Mouse (Mus musculus) macrophage (primary cell): ENCODE measurements around the gene 4930579F01Rik. TPM values are rescaled to one million over a fixed set of nuclear protein-coding genes. Genes with fewer than 3 reads are reported as not detected.

Experiments
- H3K27ac ChIP-seq: fragments of 350-480 bp; formaldehyde crosslinking; 2 replicates; pipeline ENCODE4 v1.9.0; 2021
- H3K36me3 ChIP-seq: fragments of 350-480 bp; formaldehyde crosslinking; 2 replicates; pipeline ENCODE4 v1.9.0; 2021; ENCODE audit errors: inconsistent target
- H3K4me3 ChIP-seq: fragments of 350-480 bp; formaldehyde crosslinking; 2 replicates; pipeline ENCODE4 v1.9.0; 2021; ENCODE audit errors: inconsistent target
- H3K79me2 ChIP-seq: fragments of 350-480 bp; formaldehyde crosslinking; 2 replicates; pipeline ENCODE4 v1.9.0; 2021; ENCODE audit errors: inconsistent target
- WGBS: methylation state at CpG from one replicate; pipeline ENCODE4 v1.1.7; 2026; ENCODE audit warnings: inconsistent platforms; ENCODE audit not compliant: missing documents; 5-methylcytosine and 5-hydroxymethylcytosine counted together
- polyA plus RNA-seq: library from polyadenylated mRNA; stranded (reverse); fragments of 250-400 nt; gene quantifications from 3 replicates; pipeline ENCODE4 v1.2.4, GENCODE M21; 2018; ENCODE audit warnings: inconsistent platforms
- total RNA-seq, 78 experiments: library from RNA; depleted of rRNA; stranded (reverse); fragments of 250-400 nt; gene quantifications; 1 replicate in 9 of 78; 2 replicates in 24 of 78; 3 replicates in 43 of 78; 4 replicates in 2 of 78; pipeline ENCODE4 v1.2.4; 2018; ENCODE audit warnings: inconsistent platforms in 56 of 78

The 4930579F01Rik gene
- total RNA-seq (2018; cell fraction: chromatin; rRNA removed): not detected
- total RNA-seq (2018; cell fraction: cytosol; rRNA removed): not detected
- total RNA-seq (2018; cell fraction: nucleus; rRNA removed): not detected
- not detected in 3 replicates for polyA plus RNA-seq

DNA sequence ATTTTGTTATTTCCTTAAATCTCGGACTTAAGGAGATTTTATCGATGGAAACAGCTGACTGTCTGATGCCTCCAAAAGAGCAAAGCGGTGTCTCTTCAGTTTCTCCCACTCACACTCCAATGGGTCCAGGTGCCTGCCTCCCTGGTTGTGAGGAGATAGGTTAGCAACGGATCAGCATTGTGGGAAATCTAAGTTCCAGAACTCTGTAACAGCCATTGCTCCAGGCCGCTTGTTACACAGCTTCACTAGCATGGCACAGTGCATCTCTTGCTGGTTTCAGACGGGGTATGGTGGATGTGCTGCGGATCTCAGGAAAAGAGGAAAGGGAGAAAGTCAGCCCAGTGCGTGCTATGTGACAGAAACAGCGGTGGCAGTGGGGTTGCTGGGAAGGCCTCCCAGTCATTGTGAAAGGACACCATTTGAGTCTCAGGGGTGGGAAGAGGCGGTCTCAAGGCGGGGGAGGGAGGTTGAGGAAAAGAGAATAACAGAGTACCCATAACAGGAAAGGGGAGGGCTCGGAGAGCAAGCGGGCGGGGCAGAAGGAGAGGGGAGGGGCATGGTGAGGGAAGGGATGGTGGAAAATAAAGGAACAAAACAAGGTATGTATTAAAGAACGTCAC, at the start of gene 4930579F01Rik:
TSS of gene 4930579F01Rik (minus strand) at position 143 of the 620 bp plus-strand sequence.
- Histone ChIP-seq H3K4me3 (no peak within 1 kb of the TSS), H3K79me2 (no peaks in the 10 kb centered on the region), H3K36me3 (no peaks in the 10 kb centered on the region), H3K27ac (no peak within 1 kb of the TSS)
- 94% methylated on average over 15 of the region's 15 CpGs for WGBS

DNA sequence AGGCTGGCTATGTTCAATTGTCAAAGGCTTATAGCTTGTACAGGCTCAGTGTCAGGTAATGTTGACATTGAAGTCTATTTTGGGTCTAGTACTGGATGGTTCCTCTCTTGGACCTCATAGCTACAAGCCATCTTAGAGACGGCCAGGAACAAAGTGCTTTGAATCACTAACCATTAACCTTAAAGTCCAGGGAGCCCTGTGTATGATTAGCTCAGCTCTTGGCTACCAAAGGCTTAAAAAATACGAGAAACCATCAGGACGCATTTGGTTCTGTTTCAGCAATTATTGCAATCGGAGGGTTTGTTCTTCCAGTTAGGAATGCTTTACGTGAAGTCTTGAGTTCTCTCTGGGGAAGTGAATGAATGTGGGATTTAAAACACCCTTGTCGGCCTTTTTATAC, 49.3 kb upstream of the 4930579F01Rik start:
- no peaks in the 10 kb centered on the region for H3K79me2 ChIP-seq
- no peak overlapping the region for H3K4me3 ChIP-seq
- WGBS: 93% methylated on average over 6 of the region's 6 CpGs
- H3K27ac ChIP-seq: no peak overlapping the region
- H3K36me3 ChIP-seq: no peaks in the 10 kb centered on the region

DNA sequence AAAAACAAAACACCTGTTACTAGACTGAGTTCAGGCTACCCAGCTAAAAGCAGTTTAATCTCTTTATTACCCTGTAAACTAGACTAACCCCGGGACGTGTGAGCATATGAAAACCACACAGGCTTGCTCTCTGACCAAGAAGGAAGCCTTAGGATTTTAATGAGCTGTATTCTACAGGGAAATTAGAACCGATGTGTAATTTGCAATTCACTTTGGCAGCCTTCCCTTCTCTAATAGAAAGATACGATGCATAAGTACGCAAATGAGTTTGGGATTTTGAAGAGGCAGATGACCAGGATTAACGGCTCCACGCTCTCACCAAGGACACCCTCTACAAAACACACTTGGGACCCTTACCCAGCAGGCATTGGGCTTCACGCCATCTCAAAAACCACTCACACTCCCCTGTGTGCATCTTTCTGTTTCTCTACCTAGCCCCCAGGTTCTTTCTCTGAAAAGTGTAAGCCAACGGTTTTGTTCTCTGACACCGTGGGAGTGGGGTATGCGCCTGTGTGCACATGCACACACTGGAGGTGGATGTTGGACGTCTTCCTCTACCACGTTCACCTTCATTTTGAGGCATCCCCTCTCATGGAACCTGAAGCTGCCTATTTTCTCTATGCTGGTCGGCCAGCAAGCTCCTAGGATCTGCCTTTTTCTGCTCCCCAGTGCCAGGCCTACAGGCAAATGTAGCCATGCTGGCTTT, 48.5 kb upstream of the 4930579F01Rik start:
- H3K79me2 ChIP-seq: no peaks in the 10 kb centered on the region
- H3K36me3 ChIP-seq: no peaks in the 10 kb centered on the region
- 89% methylated on average over 14 of the region's 14 CpGs for WGBS
- no peak overlapping the region for H3K4me3 ChIP-seq
- H3K27ac ChIP-seq: no peak overlapping the region

- Histone ChIP-seq H3K4me3 (no peak overlapping the region), H3K27ac (no peak overlapping the region), H3K79me2 (no peaks in the 10 kb centered on the region), H3K36me3 (no peaks in the 10 kb centered on the region)
- WGBS: 55% methylated on average over 6 of the region's 6 CpGs
Observed at GRCm38 (mm10) chr3:138241371-138241770, 47.7 kb upstream of the 4930579F01Rik start.

DNA sequence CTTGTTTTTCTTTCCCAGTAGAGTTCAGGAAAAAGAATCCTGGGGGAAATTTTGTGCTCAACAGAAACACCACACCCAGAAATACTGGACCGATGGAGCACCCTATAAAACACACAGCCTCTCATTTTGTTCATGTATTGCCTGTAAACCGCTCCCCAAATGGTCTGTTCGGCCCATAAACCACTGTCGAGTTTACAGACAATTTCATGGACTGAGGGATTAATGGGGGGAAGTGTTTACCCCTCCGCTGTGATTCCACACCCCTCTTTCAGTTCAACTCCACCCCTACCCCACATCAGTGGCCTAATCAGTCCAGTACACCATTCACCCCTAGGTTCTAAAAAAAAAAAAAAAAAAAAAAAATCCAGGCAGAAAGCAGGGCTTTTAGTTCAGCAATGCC, 47.3 kb upstream of the 4930579F01Rik start:
- Histone ChIP-seq H3K36me3 (no peaks in the 10 kb centered on the region), H3K79me2 (no peaks in the 10 kb centered on the region), H3K27ac (no peak overlapping the region), H3K4me3 (no peak overlapping the region)
- 75% methylated on average over 3 of the region's 5 CpGs for WGBS

GRCm38 (mm10) chr3:138240411-138240810, 46.8 kb upstream of the 4930579F01Rik start:
- H3K36me3 ChIP-seq: no peaks in the 10 kb centered on the region
- 91% methylated on average over 3 of the region's 3 CpGs for WGBS
- H3K79me2 ChIP-seq: no peaks in the 10 kb centered on the region
- no peak overlapping the region for H3K4me3 ChIP-seq
- no peak overlapping the region for H3K27ac ChIP-seq

DNA sequence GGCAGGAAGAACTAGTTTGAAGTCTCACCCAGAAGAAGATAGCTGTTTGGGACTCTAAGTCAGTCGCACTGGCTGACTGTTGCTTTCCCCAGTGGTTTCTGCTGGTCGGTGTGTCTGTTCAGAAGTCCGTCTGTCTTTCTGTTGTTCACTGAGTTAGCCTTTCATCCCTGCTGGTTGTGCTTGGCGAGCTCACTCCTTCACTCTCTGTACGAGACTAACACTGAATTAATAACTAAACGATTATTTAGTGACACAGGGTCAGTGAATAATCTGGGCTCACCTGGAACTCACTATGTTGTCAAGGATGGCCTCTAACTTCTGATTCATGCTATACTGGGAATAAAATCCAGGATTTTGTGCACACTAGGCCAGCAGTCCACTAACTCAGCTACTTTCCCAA, 45.8 kb upstream of the 4930579F01Rik start:
- 89% methylated on average over 6 of the region's 6 CpGs for WGBS
- Histone ChIP-seq H3K27ac (no peak overlapping the region), H3K36me3 (no peaks in the 10 kb centered on the region), H3K79me2 (no peaks in the 10 kb centered on the region), H3K4me3 (no peak overlapping the region)

DNA sequence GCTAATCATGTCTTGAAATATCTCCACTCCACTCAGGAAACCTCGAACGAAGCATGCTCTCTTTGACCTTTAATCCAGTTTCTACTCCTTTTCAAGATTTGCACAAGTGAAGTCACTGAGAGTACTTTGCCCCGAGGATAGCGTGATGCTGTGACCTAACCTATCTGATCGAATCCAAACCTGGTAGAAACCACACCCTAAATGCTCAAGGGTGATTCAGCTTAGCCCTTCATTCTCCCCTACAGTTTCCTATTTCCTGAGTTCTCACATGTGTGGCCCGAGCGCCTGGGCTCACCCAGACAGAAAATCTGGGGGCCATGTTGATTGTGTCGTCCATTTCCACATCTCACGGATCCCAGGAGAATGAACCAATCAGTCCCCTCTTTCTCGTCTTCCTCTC, 44.4 kb upstream of the 4930579F01Rik start:
- H3K79me2 ChIP-seq: no peaks in the 10 kb centered on the region
- H3K36me3 ChIP-seq: no peaks in the 10 kb centered on the region
- H3K4me3 ChIP-seq: no peak overlapping the region
- WGBS: 81% methylated on average over 10 of the region's 10 CpGs
- no peak overlapping the region for H3K27ac ChIP-seq

- H3K4me3 ChIP-seq: no peak overlapping the region
- no peaks in the 10 kb centered on the region for H3K79me2 ChIP-seq
- no peak overlapping the region for H3K27ac ChIP-seq
- no peaks in the 10 kb centered on the region for H3K36me3 ChIP-seq
- 56% methylated on average over 11 of the region's 11 CpGs for WGBS
Observed at GRCm38 (mm10) chr3:138236546-138237163, 43.0 kb upstream of the 4930579F01Rik start.

DNA sequence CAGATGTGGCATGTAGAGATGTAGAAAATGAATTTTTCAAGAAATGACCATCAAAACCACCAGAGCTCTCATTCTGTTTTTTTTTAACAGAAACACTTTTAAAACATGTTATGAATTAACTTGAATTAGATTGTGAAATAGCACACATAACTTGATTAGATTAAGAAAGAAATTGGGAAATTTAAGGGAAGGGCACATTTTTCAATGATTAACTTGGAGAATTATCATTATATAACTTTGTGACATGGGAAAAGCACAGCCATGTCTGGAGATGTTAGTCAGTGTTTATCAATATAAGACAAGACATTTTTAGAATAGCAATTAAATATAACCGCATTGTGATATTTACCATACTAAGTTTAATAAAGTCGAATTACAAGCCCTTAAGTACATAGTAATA, 37.9 kb upstream of the 4930579F01Rik start:
- no peaks in the 10 kb centered on the region for H3K36me3 ChIP-seq
- WGBS: 72% methylated on average over 2 of the region's 2 CpGs
- no peak overlapping the region for H3K27ac ChIP-seq
- H3K79me2 ChIP-seq: no peaks in the 10 kb centered on the region
- no peak overlapping the region for H3K4me3 ChIP-seq

DNA sequence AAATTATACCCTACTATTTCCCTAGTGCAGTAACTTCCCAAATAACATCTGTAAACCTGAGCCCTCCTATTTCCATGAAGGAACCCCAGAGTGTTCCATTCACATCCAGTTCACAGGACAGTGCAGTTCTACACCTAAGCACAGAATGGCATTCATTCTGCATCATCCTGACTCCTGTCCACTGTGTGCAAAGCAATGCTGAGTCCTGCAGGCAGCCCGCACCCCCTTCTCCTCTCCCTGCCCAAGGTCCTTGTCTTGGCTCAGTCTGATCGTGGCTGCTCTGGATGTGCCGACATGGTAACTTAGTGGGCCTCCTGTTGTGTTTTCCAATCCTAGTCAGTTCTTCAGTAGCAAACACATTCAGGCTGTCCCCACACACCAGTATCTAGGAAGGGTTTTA, 36.6 kb upstream of the 4930579F01Rik start:
- no peaks in the 10 kb centered on the region for H3K36me3 ChIP-seq
- H3K27ac ChIP-seq: no peak overlapping the region
- WGBS: 95% methylated on average over 3 of the region's 3 CpGs
- H3K79me2 ChIP-seq: no peaks in the 10 kb centered on the region
- no peak overlapping the region for H3K4me3 ChIP-seq

GRCm38 (mm10) chr3:138229448-138229847, 35.8 kb upstream of the 4930579F01Rik start:
- H3K36me3 ChIP-seq: no peaks in the 10 kb centered on the region
- no peak overlapping the region for H3K4me3 ChIP-seq
- H3K79me2 ChIP-seq: no peaks in the 10 kb centered on the region
- H3K27ac ChIP-seq: no peak overlapping the region
- 83% methylated on average over 1 of the region's 1 CpGs for WGBS

DNA sequence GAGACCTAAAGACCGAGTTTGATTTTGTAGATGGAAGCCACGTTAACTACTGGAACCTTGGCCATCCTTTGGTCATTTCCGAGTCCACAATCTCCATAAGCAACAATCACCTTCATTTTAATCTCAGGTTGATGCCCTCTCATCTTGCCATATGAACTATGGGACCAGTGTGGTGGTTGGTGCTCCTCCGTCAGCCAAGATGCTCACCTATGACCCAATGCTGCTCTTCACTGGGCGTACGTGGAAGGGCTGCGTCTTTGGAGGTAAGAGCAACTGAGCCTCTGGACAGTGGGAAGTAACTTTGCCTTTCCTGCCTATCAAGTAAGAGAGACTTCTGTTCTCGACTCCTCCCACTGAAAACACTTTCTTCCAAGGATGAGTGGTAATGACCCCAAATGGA, 34.2 kb upstream of the 4930579F01Rik start:
- WGBS: 86% methylated on average over 8 of the region's 8 CpGs
- no peak overlapping the region for H3K27ac ChIP-seq
- no peaks in the 10 kb centered on the region for H3K36me3 ChIP-seq
- no peak overlapping the region for H3K4me3 ChIP-seq
- no peaks in the 10 kb centered on the region for H3K79me2 ChIP-seq

GRCm38 (mm10) chr3:138227082-138227481, 33.5 kb upstream of the 4930579F01Rik start:
- no peak overlapping the region for H3K27ac ChIP-seq
- 91% methylated on average over 2 of the region's 2 CpGs for WGBS

DNA sequence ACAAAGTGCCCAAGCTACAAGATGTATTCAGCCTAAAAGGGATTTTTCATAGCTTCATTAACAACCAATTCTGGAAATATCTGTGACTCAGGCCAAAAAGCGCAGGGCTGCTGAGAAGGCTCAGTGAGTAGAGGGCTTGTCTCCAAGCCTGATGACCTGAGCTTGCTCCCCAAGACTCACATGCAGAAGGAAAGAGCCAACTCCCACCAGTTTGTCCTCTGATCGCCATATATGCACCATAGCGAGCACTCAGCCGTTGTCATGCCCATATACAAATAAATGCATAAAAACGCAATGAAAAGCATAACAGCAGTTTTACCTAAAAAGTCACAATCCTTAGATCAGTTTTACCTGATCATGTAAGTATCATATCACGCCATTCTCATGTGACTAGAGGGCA, 32.9 kb upstream of the 4930579F01Rik start:
- Histone ChIP-seq H3K27ac (no peak overlapping the region), H3K36me3 (no peaks in the 10 kb centered on the region), H3K4me3 (no peak overlapping the region), H3K79me2 (no peaks in the 10 kb centered on the region)
- 85% methylated on average over 6 of the region's 6 CpGs for WGBS

More at GRCm38 (mm10) chr3:138227082-138227481, 33.5 kb upstream of the 4930579F01Rik start:
- Histone ChIP-seq H3K36me3 (no peaks in the 10 kb centered on the region), H3K79me2 (no peaks in the 10 kb centered on the region), H3K4me3 (no peak overlapping the region)
